Mouse (Mus musculus): Measurements from ENCODE around the gene Vipr2. TPM values are rescaled to one million over a fixed set of nuclear protein-coding genes. Genes with fewer than 3 reads are reported as not detected.

The Vipr2 gene
- polyA plus RNA-seq (2014; fragmentation: Nextera tagmentation; extraction: Ambion mirVana): 1.4 and 2.8 TPM in 2 replicates

DNA sequence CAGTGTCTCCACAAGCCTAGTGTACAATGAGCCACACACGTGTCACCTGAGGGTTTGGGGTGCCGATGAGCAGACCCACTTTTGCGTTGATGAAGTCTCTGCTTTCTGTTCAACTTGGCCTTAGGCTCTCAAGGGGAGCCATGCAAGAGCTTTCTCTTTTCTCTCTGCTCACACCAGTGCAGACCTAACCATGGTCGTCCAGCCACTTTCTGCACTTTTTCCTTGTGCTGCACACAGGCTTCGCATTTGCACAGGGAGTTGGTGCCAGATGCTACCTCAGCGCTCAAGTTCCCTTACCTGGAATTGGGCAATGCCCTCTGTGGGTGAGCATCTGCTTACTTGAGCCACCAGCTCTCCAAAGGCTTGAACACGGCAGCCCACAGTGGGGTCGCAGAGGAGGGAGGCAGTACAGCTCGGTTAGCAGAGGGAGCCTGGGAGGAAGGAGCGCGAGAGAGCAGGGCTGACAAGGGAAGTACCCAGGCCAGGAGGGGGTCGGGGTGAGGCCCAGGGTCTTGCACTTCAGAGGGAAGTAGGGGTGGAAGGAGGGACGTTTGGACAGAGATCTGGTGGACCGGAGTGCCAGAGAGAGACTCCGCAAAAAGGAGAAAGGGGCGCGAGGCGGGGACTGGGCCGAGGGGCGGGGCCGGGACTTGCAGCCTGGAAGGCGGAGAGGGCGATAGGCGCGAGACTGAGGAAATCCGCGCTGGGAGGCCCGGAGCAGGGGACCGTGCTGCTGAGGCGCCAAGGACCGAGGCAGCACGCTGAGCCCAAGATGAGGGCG lies at the start of gene Vipr2:
TSS of gene Vipr2 (plus strand) at position 653 of the 781 bp plus-strand sequence.
- H3K4me3 ChIP-seq (ENCODE audit: low read depth, low read length): peak within 1 kb of the TSS; percentile 50
- no peak within 1 kb of the TSS for H3K27ac ChIP-seq (ENCODE audit: low read depth, low read length)
- H3K36me3 ChIP-seq (ENCODE audit: control insufficient read depth, insufficient read depth, low read length): no peaks in the 10 kb centered on the region
- ATAC-seq (ENCODE audit: insufficient read depth, low FRiP score, low TSS enrichment): peak; percentile 90
- H3K4me1 ChIP-seq (ENCODE audit: control insufficient read depth, insufficient read depth, low read length): no peaks in the 10 kb centered on the region
- 4% methylated on average over 32 of the region's 33 CpGs for WGBS
- H3K4me2 ChIP-seq (ENCODE audit: low read depth): peak within 1 kb of the TSS; percentile 87
- H3K27me3 ChIP-seq (ENCODE audit: control insufficient read depth, insufficient read depth, low read length): 0 out of 2 replicates have a peak, but pooled peaks cover 3% of the 10 kb centered on the region
- DNase-seq (ENCODE audit: low spot score): peak; percentile 77
- H3K9ac ChIP-seq (ENCODE audit: low read length): peak within 1 kb of the TSS; percentile 55
- no peaks in the 10 kb centered on the region for H3K9me3 ChIP-seq (ENCODE audit: control insufficient read depth, low read length)

DNA sequence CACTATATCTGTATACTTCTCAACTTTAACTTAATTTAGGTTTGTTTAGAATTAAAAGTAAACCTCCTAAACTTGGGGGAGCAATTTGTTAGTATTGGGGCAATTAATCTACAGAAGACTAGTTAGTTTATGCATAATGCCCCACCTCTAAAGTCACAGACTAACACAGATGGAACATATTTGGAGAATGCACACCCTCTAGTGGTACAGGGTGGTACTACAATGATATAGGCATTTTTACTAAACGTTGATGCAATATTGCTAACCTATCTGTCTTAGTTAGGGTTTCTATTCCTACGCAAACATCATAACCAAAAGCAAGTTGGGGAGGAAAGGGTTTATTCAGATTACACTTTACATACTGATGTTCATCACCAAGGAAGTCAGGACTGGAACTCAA lies 49.4 kb upstream of the Vipr2 start:
- 58% methylated on average over 2 of the region's 2 CpGs for WGBS
- no peaks in the 10 kb centered on the region for H3K36me3 ChIP-seq (ENCODE audit: control insufficient read depth, insufficient read depth, low read length)

DNA sequence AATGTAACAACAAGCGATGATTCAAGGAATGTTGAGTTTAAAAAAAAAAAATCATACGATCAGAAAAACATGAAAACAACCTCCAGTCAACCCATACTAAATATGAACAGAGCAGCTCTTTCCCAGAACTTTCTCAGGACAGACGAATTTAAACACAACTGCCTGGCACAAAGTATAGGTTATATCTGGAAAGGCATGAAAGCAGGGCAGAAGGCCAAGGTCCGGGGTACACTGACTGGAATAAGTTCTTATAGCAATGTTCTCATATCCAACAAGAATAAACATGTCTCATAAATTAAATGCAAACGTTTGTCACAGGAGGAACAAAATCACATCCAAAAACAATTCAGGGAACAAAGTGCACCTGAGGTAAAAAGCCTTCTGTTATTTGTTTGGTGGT lies 42.2 kb upstream of the Vipr2 start:
- H3K4me1 ChIP-seq (ENCODE audit: control insufficient read depth, insufficient read depth, low read length): no peaks in the 10 kb centered on the region
- H3K4me2 ChIP-seq (ENCODE audit: low read depth): no peak overlapping the region
- H3K9ac ChIP-seq (ENCODE audit: low read length): no peak overlapping the region
- no peaks in the 10 kb centered on the region for H3K36me3 ChIP-seq (ENCODE audit: control insufficient read depth, insufficient read depth, low read length)
- WGBS: 81% methylated on average over 5 of the region's 5 CpGs
- DNase-seq (ENCODE audit: low spot score) (no peak), ATAC-seq (ENCODE audit: insufficient read depth, low FRiP score, low TSS enrichment) (no peak)
- no peak overlapping the region for H3K27ac ChIP-seq (ENCODE audit: low read depth, low read length)
- H3K9me3 ChIP-seq (ENCODE audit: control insufficient read depth, low read length): no peaks in the 10 kb centered on the region
- no peak overlapping the region for H3K4me3 ChIP-seq (ENCODE audit: low read depth, low read length)
- no peaks in the 10 kb centered on the region for H3K27me3 ChIP-seq (ENCODE audit: control insufficient read depth, insufficient read depth, low read length)

More for the DNA sequence above, 49.4 kb upstream of the Vipr2 start:
- Histone ChIP-seq H3K4me3 (ENCODE audit: low read depth, low read length) (no peak overlapping the region), H3K4me2 (ENCODE audit: low read depth) (no peak overlapping the region), H3K9ac (ENCODE audit: low read length) (no peak overlapping the region), H3K9me3 (ENCODE audit: control insufficient read depth, low read length) (no peaks in the 10 kb centered on the region), H3K4me1 (ENCODE audit: control insufficient read depth, insufficient read depth, low read length) (no peaks in the 10 kb centered on the region), H3K27me3 (ENCODE audit: control insufficient read depth, insufficient read depth, low read length) (no peaks in the 10 kb centered on the region), H3K27ac (ENCODE audit: low read depth, low read length) (no peak overlapping the region)
- ATAC-seq (ENCODE audit: insufficient read depth, low FRiP score, low TSS enrichment): no peak
- DNase-seq (ENCODE audit: low spot score): no peak

GRCm38 (mm10) chr12:116044785-116045184 lies 32.7 kb upstream of the Vipr2 start:
- peaks cover 10% of the 10 kb centered on the region; the same call in 1 of the 2 replicates for H3K4me1 ChIP-seq (ENCODE audit: control insufficient read depth, insufficient read depth, low read length)
- H3K27me3 ChIP-seq (ENCODE audit: control insufficient read depth, insufficient read depth, low read length): no peaks in the 10 kb centered on the region
- no peaks in the 10 kb centered on the region for H3K9me3 ChIP-seq (ENCODE audit: control insufficient read depth, low read length)
- no peaks in the 10 kb centered on the region for H3K36me3 ChIP-seq (ENCODE audit: control insufficient read depth, insufficient read depth, low read length)
- ATAC-seq (ENCODE audit: insufficient read depth, low FRiP score, low TSS enrichment) (no peak), DNase-seq (ENCODE audit: low spot score) (no peak)
- H3K27ac ChIP-seq (ENCODE audit: low read depth, low read length): no peak overlapping the region
- 90% methylated on average over 5 of the region's 5 CpGs for WGBS
- no peak overlapping the region for H3K4me3 ChIP-seq (ENCODE audit: low read depth, low read length)
- no peak overlapping the region for H3K4me2 ChIP-seq (ENCODE audit: low read depth)
- H3K9ac ChIP-seq (ENCODE audit: low read length): no peak overlapping the region

DNA sequence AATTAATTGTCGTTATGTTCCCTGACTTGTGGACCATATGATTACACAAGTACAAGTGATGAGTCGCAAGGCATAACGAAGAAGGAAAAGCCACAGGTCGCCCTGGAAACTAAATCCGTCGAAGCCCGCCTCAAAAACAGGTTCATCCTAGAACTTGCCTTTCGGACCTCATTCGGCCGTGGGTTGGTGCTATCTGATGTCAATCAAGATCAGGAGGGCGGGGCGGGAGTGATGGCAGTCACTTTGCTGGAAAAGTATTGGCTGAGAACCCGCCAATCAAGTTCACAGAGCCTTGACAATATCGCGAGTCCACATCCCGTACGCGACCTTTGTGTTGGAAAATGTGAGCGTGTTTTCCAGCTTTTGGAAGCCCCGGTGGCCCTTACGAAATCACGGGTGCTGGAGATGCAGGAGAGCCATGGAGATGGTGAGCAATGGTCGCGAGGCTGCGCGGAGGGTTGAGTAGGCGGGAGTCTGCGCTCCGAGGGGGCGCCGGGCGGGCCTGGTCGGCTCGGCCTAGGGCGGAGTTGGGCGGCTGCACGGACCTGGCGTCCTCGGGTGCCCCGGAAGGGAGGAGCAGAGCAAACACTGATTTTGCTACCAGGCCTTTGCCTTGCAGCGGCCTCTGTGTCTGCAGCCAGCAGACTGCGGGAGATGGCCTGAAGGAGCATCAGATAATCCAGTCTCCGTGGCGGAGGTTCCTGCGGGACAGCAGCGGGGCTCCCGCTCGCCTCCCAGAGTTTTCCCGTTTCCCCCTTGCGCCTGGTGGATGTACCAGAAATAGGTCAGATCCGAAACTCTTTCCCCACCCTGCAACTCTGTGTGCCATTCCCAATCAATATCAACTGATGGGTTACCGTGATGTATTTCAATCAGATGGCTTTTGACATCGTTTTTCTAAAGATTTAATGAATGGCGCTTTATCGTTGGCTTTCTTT lies 29.8 kb upstream of the Vipr2 start, which contains the start of gene Zfp386:
TSS of gene Zfp386 (plus strand) at position 285 of the 938 bp plus-strand sequence.
- ATAC-seq (ENCODE audit: insufficient read depth, low FRiP score, low TSS enrichment) (peak; percentile 100), DNase-seq (ENCODE audit: low spot score) (peak; percentile 96)
- H3K4me3 ChIP-seq (ENCODE audit: low read depth, low read length): peak within 1 kb of the TSS; percentile 92
- peak within 1 kb of the TSS; percentile 65 for H3K4me2 ChIP-seq (ENCODE audit: low read depth)
- WGBS: 1% methylated on average over 55 of the region's 55 CpGs
- peaks cover 5% of the 10 kb centered on the region for H3K36me3 ChIP-seq (ENCODE audit: control insufficient read depth, insufficient read depth, low read length)
- peaks cover 10% of the 10 kb centered on the region; the same call in 1 of the 2 replicates for H3K4me1 ChIP-seq (ENCODE audit: control insufficient read depth, insufficient read depth, low read length)
- no peaks in the 10 kb centered on the region for H3K27me3 ChIP-seq (ENCODE audit: control insufficient read depth, insufficient read depth, low read length)
- no peaks in the 10 kb centered on the region for H3K9me3 ChIP-seq (ENCODE audit: control insufficient read depth, low read length)
- peak within 1 kb of the TSS; percentile 93 for H3K27ac ChIP-seq (ENCODE audit: low read depth, low read length)
- peak within 1 kb of the TSS; percentile 98 for H3K9ac ChIP-seq (ENCODE audit: low read length)

DNA sequence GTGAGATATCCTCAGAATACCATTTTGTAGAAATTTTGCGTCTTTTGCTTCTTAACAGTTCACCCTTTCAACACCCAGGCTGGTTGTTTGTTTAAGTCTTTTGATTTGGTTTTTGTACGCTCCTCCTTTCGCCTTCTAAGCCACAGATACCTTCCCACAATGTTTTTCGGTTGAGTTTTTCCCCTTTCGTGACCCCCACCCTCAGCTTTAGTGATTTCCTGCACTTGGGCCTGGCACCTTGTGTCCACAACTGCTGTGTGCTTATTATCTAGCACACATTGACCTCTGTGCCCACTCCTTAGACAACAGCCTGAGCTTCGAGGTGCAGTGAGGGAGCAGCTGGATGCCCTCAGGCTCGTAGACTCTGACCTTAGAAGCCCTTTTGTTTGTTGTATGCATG lies 28.8 kb upstream of the Vipr2 start:
- no peak overlapping the region for H3K27ac ChIP-seq (ENCODE audit: low read depth, low read length)

GRCm38 (mm10) chr12:116049236-116049635 lies 28.3 kb upstream of the Vipr2 start:
- H3K36me3 ChIP-seq (ENCODE audit: control insufficient read depth, insufficient read depth, low read length): peaks cover 6% of the 10 kb centered on the region
- H3K4me1 ChIP-seq (ENCODE audit: control insufficient read depth, insufficient read depth, low read length): peaks cover 10% of the 10 kb centered on the region; the same call in 1 of the 2 replicates
- peak overlapping the region; percentile 65 for H3K4me2 ChIP-seq (ENCODE audit: low read depth)
- no peak overlapping the region for H3K9ac ChIP-seq (ENCODE audit: low read length)
- H3K4me3 ChIP-seq (ENCODE audit: low read depth, low read length): peak overlapping the region; percentile 92; the same call in 1 of the 2 replicates
- WGBS: 83% methylated on average over 3 of the region's 3 CpGs
- ATAC-seq (ENCODE audit: insufficient read depth, low FRiP score, low TSS enrichment): no peak
- H3K9me3 ChIP-seq (ENCODE audit: control insufficient read depth, low read length): peaks cover 1% of the 10 kb centered on the region; the same call in 1 of the 2 replicates
- no peak for DNase-seq (ENCODE audit: low spot score)
- H3K27ac ChIP-seq (ENCODE audit: low read depth, low read length): no peak overlapping the region
- no peaks in the 10 kb centered on the region for H3K27me3 ChIP-seq (ENCODE audit: control insufficient read depth, insufficient read depth, low read length)

More for the DNA sequence above, 28.8 kb upstream of the Vipr2 start:
- Histone ChIP-seq H3K36me3 (ENCODE audit: control insufficient read depth, insufficient read depth, low read length) (peaks cover 5% of the 10 kb centered on the region), H3K27me3 (ENCODE audit: control insufficient read depth, insufficient read depth, low read length) (no peaks in the 10 kb centered on the region), H3K4me2 (ENCODE audit: low read depth) (peak overlapping the region; percentile 65), H3K4me3 (ENCODE audit: low read depth, low read length) (peak overlapping the region; percentile 92), H3K9ac (ENCODE audit: low read length) (peak overlapping the region; percentile 26; the same call in 1 of the 2 replicates), H3K9me3 (ENCODE audit: control insufficient read depth, low read length) (no peaks in the 10 kb centered on the region), H3K4me1 (ENCODE audit: control insufficient read depth, insufficient read depth, low read length) (peaks cover 10% of the 10 kb centered on the region; the same call in 1 of the 2 replicates)
- ATAC-seq (ENCODE audit: insufficient read depth, low FRiP score, low TSS enrichment): no peak
- 60% methylated on average over 7 of the region's 7 CpGs for WGBS
- DNase-seq (ENCODE audit: low spot score): no peak

GRCm38 (mm10) chr12:116049701-116050100 lies 27.8 kb upstream of the Vipr2 start:
- peaks cover 11% of the 10 kb centered on the region for H3K36me3 ChIP-seq (ENCODE audit: control insufficient read depth, insufficient read depth, low read length)
- H3K27ac ChIP-seq (ENCODE audit: low read depth, low read length): no peak overlapping the region
- peaks cover 4% of the 10 kb centered on the region; the same call in 1 of the 2 replicates for H3K9me3 ChIP-seq (ENCODE audit: control insufficient read depth, low read length)
- no peak for ATAC-seq (ENCODE audit: insufficient read depth, low FRiP score, low TSS enrichment)
- WGBS: 88% methylated on average over 6 of the region's 6 CpGs
- H3K9ac ChIP-seq (ENCODE audit: low read length): no peak overlapping the region
- peaks cover 10% of the 10 kb centered on the region; the same call in 1 of the 2 replicates for H3K4me1 ChIP-seq (ENCODE audit: control insufficient read depth, insufficient read depth, low read length)
- no peaks in the 10 kb centered on the region for H3K27me3 ChIP-seq (ENCODE audit: control insufficient read depth, insufficient read depth, low read length)
- no peak overlapping the region for H3K4me3 ChIP-seq (ENCODE audit: low read depth, low read length)
- H3K4me2 ChIP-seq (ENCODE audit: low read depth): no peak overlapping the region
- DNase-seq (ENCODE audit: low spot score): no peak
